Mouse (Mus musculus) bone marrow macrophage, adult 2 months (primary cell): Measurements from ENCODE around the gene Fam172a.

Experiments used
- CTCF ChIP-seq: IDR thresholded peaks from 2 replicates; pipeline ENCODE4 v1.5.1; 2012; ENCODE audit warnings: low read depth, mild to moderate bottlenecking, low read length, moderate library complexity
- POLR2A ChIP-seq: IDR thresholded peaks from 2 replicates; pipeline ENCODE4 v1.6.1; 2012; ENCODE audit warnings: mild to moderate bottlenecking, low read depth, low read length, borderline replicate concordance

GRCm38 (mm10) chr13:78087751-78088150 is 385.9 kb downstream of the Fam172a start:
- no peak for TF ChIP-seq CTCF
- TF ChIP-seq POLR2A = no peak
